Mouse (Mus musculus) erythroblast, embryonic 14.5 days (primary cell): ENCODE measurements around the gene Ptprg.

ENCODE experiments used
- GATA1 ChIP-seq: IDR thresholded peaks from 2 replicates; pipeline ENCODE4 v1.6.1; 2012; ENCODE audit warnings: low read length, inconsistent platforms, mixed read lengths
- TAL1 ChIP-seq: IDR thresholded peaks from 3 replicates; pipeline ENCODE4 v1.6.1; 2012; ENCODE audit warnings: low read length, inconsistent platforms, mixed read lengths

DNA sequence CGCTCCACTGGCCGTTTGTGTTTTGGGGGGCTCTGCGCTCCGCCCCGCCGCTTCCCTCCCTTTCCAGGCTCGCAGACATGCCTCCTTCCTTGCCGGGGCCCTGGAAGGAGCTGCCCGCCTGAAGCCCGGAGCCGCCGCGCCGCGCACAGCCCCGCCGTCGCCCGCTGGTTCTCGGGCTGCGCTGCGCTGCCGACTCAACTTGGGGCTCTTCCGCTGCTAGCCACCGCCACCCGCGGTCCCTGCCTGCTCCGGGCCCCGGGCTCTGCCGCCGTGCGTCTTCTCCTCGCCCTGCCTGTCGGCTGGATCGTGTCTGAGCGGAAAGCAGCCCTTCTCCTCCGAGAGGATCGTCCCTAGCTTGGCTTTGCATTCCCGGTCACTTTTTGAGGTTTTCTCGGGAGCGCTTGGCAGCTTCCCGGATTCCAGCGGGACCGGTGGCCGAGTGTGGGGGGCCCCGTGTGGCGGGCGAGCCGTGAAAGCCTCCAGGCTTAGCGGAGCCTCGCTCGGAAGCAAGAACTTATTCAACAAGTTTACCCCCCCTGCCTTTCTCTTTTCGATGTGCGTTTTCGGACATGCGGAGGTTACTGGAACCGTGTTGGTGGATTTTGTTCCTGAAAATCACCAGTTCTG lies 460 bp downstream of the Ptprg start:
- TF ChIP-seq GATA1 (no peak), TAL1 (no peak)
